Mouse (Mus musculus) heart, adult 8-10 months (tissue): Measurements from ENCODE around the gene Zfp641. TPM values are rescaled to one million over a fixed set of nuclear protein-coding genes. Genes with fewer than 3 reads are reported as not detected.

ENCODE experiments used
- DNase-seq: peaks from one replicate; pipeline ENCODE4 v3.0.0; 2022; ENCODE audit warnings: low spot score
- total RNA-seq, 4 experiments: library from RNA; stranded (reverse); gene quantifications; 2 replicates each; pipeline ENCODE4 v1.2.4; 2022

The Zfp641 gene
- 1 to 10 TPM; 5.4 to 6.8 (median 6.5) TPM for total RNA-seq

GRCm38 (mm10) chr15:98295628-98296551 lies at the start of gene Zfp641:
TSS of gene Zfp641 (minus strand) at chr15:98296161.
- no peak for DNase-seq

- no peak for DNase-seq
Observed at GRCm38 (mm10) chr15:98340887-98341286, 44.9 kb upstream of the Zfp641 start, which contains the start of gene Olfr284. TSS of gene Olfr284 (minus strand) at chr15:98340987.

- DNase-seq = no peak
Observed at GRCm38 (mm10) chr15:98317177-98317724, 21.3 kb upstream of the Zfp641 start, which contains the start of gene Olfr285. TSS of gene Olfr285 (minus strand) at chr15:98317353.

GRCm38 (mm10) chr15:98315703-98316102 lies 19.7 kb upstream of the Zfp641 start:
- no peak for DNase-seq

GRCm38 (mm10) chr15:98293651-98294050 lies 2.3 kb downstream of the Zfp641 start:
- no peak for DNase-seq

GRCm38 (mm10) chr15:98288566-98288965 lies 7.4 kb downstream of the Zfp641 start:
- no peak for DNase-seq

GRCm38 (mm10) chr15:98286418-98286817 lies 9.5 kb downstream of the Zfp641 start:
- DNase-seq = no peak

GRCm38 (mm10) chr15:98257776-98258175 lies 38.2 kb downstream of the Zfp641 start:
- DNase-seq = no peak

- no peak for DNase-seq
Observed at GRCm38 (mm10) chr15:98257193-98257592, 38.8 kb downstream of the Zfp641 start, which contains the start of gene H1fnt. TSS of gene H1fnt (minus strand) at chr15:98257293.

- no peak for DNase-seq
Observed at GRCm38 (mm10) chr15:98256271-98256670, 39.7 kb downstream of the Zfp641 start.

Other genes starting within 250 kb of the Zfp641 start
- gene Pfkm, start 203.6 kb downstream of the Zfp641 start, total RNA-seq = 1,000 to 10,000 TPM in 1 of 4 experiments, 100 to 1,000 TPM in 3; 958 to 1,060 (median 998) TPM
- gene Senp1, start 202.4 kb downstream of the Zfp641 start, total RNA-seq = 1 to 10 TPM; 8.4 to 9.5 (median 8.7) TPM
- 100 to 1,000 TPM; 116 to 127 (median 119) TPM for gene Asb8, start 130.5 kb downstream of the Zfp641 start, total RNA-seq
- under 1 TPM; 0.41 to 0.84 (median 0.66) TPM for gene Ccdc184, start 129.0 kb downstream of the Zfp641 start, total RNA-seq
- gene Olfr288, start 100.6 kb downstream of the Zfp641 start, total RNA-seq = not detected
- not detected for gene Gm44579, start 75.2 kb downstream of the Zfp641 start, total RNA-seq
- not detected for gene Olfr287, start 75.1 kb downstream of the Zfp641 start, total RNA-seq
- not detected for gene Olfr286, start 61.7 kb downstream of the Zfp641 start, total RNA-seq
- not detected for gene H1fnt, start 38.9 kb downstream of the Zfp641 start, total RNA-seq
- gene Olfr285, start 21.2 kb upstream of the Zfp641 start, total RNA-seq = not detected
- gene Olfr284, start 44.8 kb upstream of the Zfp641 start, total RNA-seq = not detected
- gene Olfr283, start 84.8 kb upstream of the Zfp641 start, total RNA-seq = not detected
- gene Olfr282, start 135.1 kb upstream of the Zfp641 start, total RNA-seq = not detected
- gene Olfr281, start 156.4 kb upstream of the Zfp641 start, total RNA-seq = not detected
- gene OR5BS1P, start 173.7 kb upstream of the Zfp641 start, total RNA-seq = not detected
- gene Lalba, start 186.6 kb upstream of the Zfp641 start, total RNA-seq = not detected
- not detected for gene Olfr279, start 196.2 kb upstream of the Zfp641 start, total RNA-seq
- 10 to 100 TPM; 77.7 to 87.7 (median 81.1) TPM for gene Kansl2, start 238.1 kb upstream of the Zfp641 start, total RNA-seq